Mouse (Mus musculus) heart, embryonic 12.5 days (tissue): ENCODE data around the gene Nfic. TPM values are rescaled to one million over a fixed set of nuclear protein-coding genes. Genes with fewer than 3 reads are reported as not detected.
A peak's percentile ranks its signal among the peaks of the same experiment; 100 is the strongest.

ENCODE experiments used
- ATAC-seq: fragments of 200-750 bp; cut with Nextera tagmentation; 2 replicates; pipeline ENCODE4 v1.8.0; 2017; ENCODE audit warnings: moderate TSS enrichment, moderate library complexity; ENCODE audit not compliant: insufficient number of reproducible peaks, low FRiP score
- H3K27ac ChIP-seq: fragments of 300-500 bp; sonication (generic); 2 replicates; pipeline ENCODE4 v1.5.1; 2016; ENCODE audit warnings: mild to moderate bottlenecking, moderate library complexity; ENCODE audit not compliant: poor library complexity, severe bottlenecking
- H3K27me3 ChIP-seq: fragments of 300-500 bp; sonication (generic); replicated peaks from 2 replicates; pipeline ENCODE4 v1.6.1; 2016; ENCODE audit warnings: mild to moderate bottlenecking, moderate library complexity
- H3K36me3 ChIP-seq: fragments of 300-500 bp; sonication (generic); 2 replicates; pipeline ENCODE4 v1.6.1; 2016; ENCODE audit warnings: mild to moderate bottlenecking, moderate library complexity
- H3K4me1 ChIP-seq: fragments of 300-500 bp; sonication (generic); replicated peaks from 2 replicates; pipeline ENCODE4 v1.6.1; 2016; ENCODE audit warnings: mild to moderate bottlenecking
- H3K4me2 ChIP-seq: fragments of 300-500 bp; sonication (generic); 2 replicates; pipeline ENCODE4 v1.6.1; 2016; ENCODE audit warnings: mild to moderate bottlenecking, moderate library complexity
- H3K4me3 ChIP-seq: fragments of 300-500 bp; sonication (generic); 2 replicates; pipeline ENCODE4 v1.5.1; 2016; ENCODE audit warnings: mild to moderate bottlenecking
- H3K9ac ChIP-seq: fragments of 300-500 bp; sonication (generic); 2 replicates; pipeline ENCODE4 v1.6.1; 2016; ENCODE audit warnings: mild to moderate bottlenecking, moderate library complexity
- H3K9me3 ChIP-seq: fragments of 300-500 bp; sonication (generic); replicated peaks from 2 replicates; pipeline ENCODE4 v1.6.1; 2016; ENCODE audit warnings: mild to moderate bottlenecking, moderate library complexity
- WGBS: fragments of 180-500 bp; shearing (Covaris S2); methylation state at CpG from one replicate; pipeline ENCODE4 v1.1.7; 2016; 5-methylcytosine and 5-hydroxymethylcytosine counted together
- microRNA-seq: library from miRNA; unstranded; fragments of <30 nt; microRNA quantifications from one replicate; pipeline ENCODE4, GENCODE M21; 2017
- polyA plus RNA-seq: library from polyadenylated mRNA; unstranded; fragments of >200 nt; fragmentation: Nextera tagmentation; extraction: Ambion mirVana; gene quantifications from 2 replicates; pipeline ENCODE4 v1.2.1, GENCODE M21; 2016

Nfic gene
- polyA plus RNA-seq, 1 experiment from 2014 or later = 40.7 TPM

- no peak overlapping the region for H3K27ac ChIP-seq
- WGBS = 18% methylated on average over 9 of the region's 9 CpGs
- peak overlapping the region; percentile 5; the same call in 1 of the 2 replicates for H3K4me2 ChIP-seq
- H3K36me3 ChIP-seq = peaks cover 14% of the 10 kb centered on the region
- no peak overlapping the region for H3K9ac ChIP-seq
- ATAC-seq = no peak
- no peaks in the 10 kb centered on the region for H3K9me3 ChIP-seq
- H3K27me3 ChIP-seq = 0 out of 2 replicates have a peak, but pooled peaks cover 6% of the 10 kb centered on the region
- no peak overlapping the region for H3K4me3 ChIP-seq
- peaks cover 43% of the 10 kb centered on the region for H3K4me1 ChIP-seq
Measured at GRCm38 (mm10) chr10:81351678-81352291, 103.7 kb downstream of the Nfic start.

GRCm38 (mm10) chr10:81350351-81351063 is 104.9 kb downstream of the Nfic start, which contains the start of gene Hmg20b:
Hmg20b (minus strand) TSS chr10:81350480.
- H3K4me2 ChIP-seq = peak within 1 kb of the TSS; percentile 70
- H3K9me3 ChIP-seq = no peaks in the 10 kb centered on the region
- H3K9ac ChIP-seq = peak within 1 kb of the TSS; percentile 94
- H3K27me3 ChIP-seq = 0 out of 2 replicates have a peak, but pooled peaks cover 4% of the 10 kb centered on the region
- peak within 1 kb of the TSS; percentile 74 for H3K27ac ChIP-seq
- H3K4me1 ChIP-seq = peaks cover 43% of the 10 kb centered on the region
- H3K4me3 ChIP-seq = peak within 1 kb of the TSS; percentile 85
- ATAC-seq = peak; percentile 93
- H3K36me3 ChIP-seq = peaks cover 23% of the 10 kb centered on the region
- under 1% methylated on average over 54 of the region's 54 CpGs for WGBS

- H3K4me2 ChIP-seq = peak overlapping the region; percentile 70
- WGBS = 1% methylated on average over 28 of the region's 29 CpGs
- peak; percentile 1 for ATAC-seq
- H3K27ac ChIP-seq = peak overlapping the region; percentile 74
- H3K27me3 ChIP-seq = 0 out of 2 replicates have a peak, but pooled peaks cover 4% of the 10 kb centered on the region
- H3K4me1 ChIP-seq = peaks cover 45% of the 10 kb centered on the region
- H3K9me3 ChIP-seq = no peaks in the 10 kb centered on the region
- peak overlapping the region; percentile 94 for H3K9ac ChIP-seq
- H3K36me3 ChIP-seq = peaks cover 26% of the 10 kb centered on the region
- H3K4me3 ChIP-seq = peak overlapping the region; percentile 85
Measured at GRCm38 (mm10) chr10:81349961-81350350, 105.5 kb downstream of the Nfic start.

GRCm38 (mm10) chr10:81349146-81349545 is 106.3 kb downstream of the Nfic start:
- peak overlapping the region; percentile 74; the same call in 1 of the 2 replicates for H3K27ac ChIP-seq
- peak overlapping the region; percentile 94 for H3K9ac ChIP-seq
- peaks cover 26% of the 10 kb centered on the region for H3K36me3 ChIP-seq
- peak overlapping the region; percentile 70 for H3K4me2 ChIP-seq
- 9% methylated on average over 12 of the region's 12 CpGs for WGBS
- ATAC-seq = peak; percentile 40
- H3K4me1 ChIP-seq = peaks cover 48% of the 10 kb centered on the region
- peak overlapping the region; percentile 85 for H3K4me3 ChIP-seq
- no peaks in the 10 kb centered on the region for H3K9me3 ChIP-seq
- 0 out of 2 replicates have a peak, but pooled peaks cover 7% of the 10 kb centered on the region for H3K27me3 ChIP-seq

- Histone ChIP-seq H3K4me3 (peak overlapping the region; percentile 23), H3K4me1 (peaks cover 51% of the 10 kb centered on the region), H3K36me3 (peaks cover 26% of the 10 kb centered on the region), H3K4me2 (peak overlapping the region; percentile 57), H3K9ac (peak overlapping the region; percentile 56), H3K27ac (peak overlapping the region; percentile 61; the same call in 1 of the 2 replicates), H3K9me3 (no peaks in the 10 kb centered on the region), H3K27me3 (peaks cover 30% of the 10 kb centered on the region)
- 11% methylated on average over 55 of the region's 55 CpGs for WGBS
- ATAC-seq = peak; percentile 44
Measured at GRCm38 (mm10) chr10:81346453-81347067, 108.9 kb downstream of the Nfic start.

Small RNA genes lying within 50 kb of the gene (microRNA-seq; reads per million reads assigned to microRNA genes)
- gene Gm25595 (not detected), gene Mir1191b (not detected), gene Mir6913 (not detected)

Other genes with a start within 250 kb of the Nfic start
- gene Atcay, start 224.8 kb downstream of the Nfic start, polyA plus RNA-seq = 0.46 and 0.72 TPM in 2 replicates
- 6.1 and 7.2 TPM in 2 replicates for gene Zfr2, start 222.5 kb downstream of the Nfic start, polyA plus RNA-seq
- 2.0 and 2.2 TPM in 2 replicates for gene Matk, start 202.7 kb downstream of the Nfic start, polyA plus RNA-seq
- gene Mrpl54, start 188.7 kb downstream of the Nfic start, polyA plus RNA-seq = 243 and 253 TPM in 2 replicates
- gene Apba3, start 188.7 kb downstream of the Nfic start, polyA plus RNA-seq = 43.3 and 46.1 TPM in 2 replicates
- 1.7 and 2.3 TPM in 2 replicates for gene Tjp3, start 164.1 kb downstream of the Nfic start, polyA plus RNA-seq
- 41.1 and 43.4 TPM in 2 replicates for gene Pip5k1c, start 162.7 kb downstream of the Nfic start, polyA plus RNA-seq
- 37.3 and 40.3 TPM in 2 replicates for gene Cactin, start 134.5 kb downstream of the Nfic start, polyA plus RNA-seq
- 13.4 TPM in 2 replicates for gene Tbxa2r, start 126.9 kb downstream of the Nfic start, polyA plus RNA-seq
- gene Gipc3, start 112.4 kb downstream of the Nfic start, polyA plus RNA-seq = not detected in 2 replicates
- gene Hmg20b, start 105.2 kb downstream of the Nfic start, polyA plus RNA-seq = 107 and 109 TPM in 2 replicates
- gene Mfsd12, start 98.1 kb downstream of the Nfic start, polyA plus RNA-seq = 13.0 and 13.4 TPM in 2 replicates
- 0.82 and 0.91 TPM in 2 replicates for gene 4930404N11Rik, start 89.8 kb downstream of the Nfic start, polyA plus RNA-seq
- gene Fzr1, start 77.1 kb downstream of the Nfic start, polyA plus RNA-seq = 96.4 and 99.5 TPM in 2 replicates
- 66.7 and 66.9 TPM in 2 replicates for gene Dohh, start 71.2 kb downstream of the Nfic start, polyA plus RNA-seq
- 1.9 and 2.2 TPM in 2 replicates for gene Gm48551, start 71.2 kb downstream of the Nfic start, polyA plus RNA-seq
- 1.2 and 1.8 TPM in 2 replicates for gene Gm48552, start 66.6 kb downstream of the Nfic start, polyA plus RNA-seq
- gene Smim24, start 62.6 kb downstream of the Nfic start, polyA plus RNA-seq = 2.9 and 4.3 TPM in 2 replicates
- gene Celf5, start 27.1 kb upstream of the Nfic start, polyA plus RNA-seq = 0.19 and 0.28 TPM in 2 replicates
- 54.9 and 60.2 TPM in 2 replicates for gene Ncln, start 40.8 kb upstream of the Nfic start, polyA plus RNA-seq
- 0.42 and 0.52 TPM in 2 replicates for gene S1pr4, start 44.5 kb upstream of the Nfic start, polyA plus RNA-seq
- gene Gna15, start 68.6 kb upstream of the Nfic start, polyA plus RNA-seq = 1.9 and 2.3 TPM in 2 replicates
- gene Gna11, start 89.6 kb upstream of the Nfic start, polyA plus RNA-seq = 58.4 and 66.2 TPM in 2 replicates
- 636 and 677 TPM in 2 replicates for gene Aes, start 103.9 kb upstream of the Nfic start, polyA plus RNA-seq
- gene Tle2, start 118.9 kb upstream of the Nfic start, polyA plus RNA-seq = 25.8 and 30.8 TPM in 2 replicates
- 27.2 and 27.4 TPM in 2 replicates for gene Tle6, start 145.4 kb upstream of the Nfic start, polyA plus RNA-seq
- gene BC025920, start 150.6 kb upstream of the Nfic start, polyA plus RNA-seq = 0.50 and 0.72 TPM in 2 replicates
- 25.4 and 25.6 TPM in 2 replicates for gene Sirt6, start 172.2 kb upstream of the Nfic start, polyA plus RNA-seq
- gene Ankrd24, start 172.9 kb upstream of the Nfic start, polyA plus RNA-seq = 9.6 and 12.1 TPM in 2 replicates
- gene Gm10778, start 193.4 kb upstream of the Nfic start, polyA plus RNA-seq = 3.3 and 3.5 TPM in 2 replicates
- gene Zfp433, start 249.2 kb upstream of the Nfic start, polyA plus RNA-seq = 10.3 and 11.5 TPM in 2 replicates